Mouse (Mus musculus): ENCODE results near the gene Racgap1. TPM values are rescaled to one million over a fixed set of nuclear protein-coding genes. Genes with fewer than 3 reads are reported as not detected.

Gene Racgap1
- polyA plus RNA-seq, 1 experiment from 2014 or later: 94.4 TPM

GRCm38 (mm10) chr15:99599245-99600070 is 52.0 kb downstream of the Racgap1 start:
- WGBS: 49% methylated on average over 17 of the region's 17 CpGs
- H3K9me3 ChIP-seq (ENCODE audit: control insufficient read depth, low read length): no peaks in the 10 kb centered on the region
- peaks cover 8% of the 10 kb centered on the region for H3K27me3 ChIP-seq (replicated peaks; ENCODE audit: control insufficient read depth, insufficient read depth, low read length)
- H3K4me1 ChIP-seq (replicated peaks; ENCODE audit: control insufficient read depth, insufficient read depth, low read length): peaks cover 12% of the 10 kb centered on the region
- H3K4me2 ChIP-seq (ENCODE audit: low read length): no peak overlapping the region
- 0 out of 2 replicates have a peak overlapping the region, but pooled peaks have one; percentile 7 for H3K9ac ChIP-seq (replicated peaks; ENCODE audit: low read depth, low read length)
- H3K27ac ChIP-seq (ENCODE audit: low read length): no peak overlapping the region
- H3K4me3 ChIP-seq (replicated peaks; ENCODE audit: low read length): no peak overlapping the region
- ATAC-seq: no peak
- H3K36me3 ChIP-seq (ENCODE audit: control insufficient read depth, insufficient read depth): no peaks in the 10 kb centered on the region

DNA sequence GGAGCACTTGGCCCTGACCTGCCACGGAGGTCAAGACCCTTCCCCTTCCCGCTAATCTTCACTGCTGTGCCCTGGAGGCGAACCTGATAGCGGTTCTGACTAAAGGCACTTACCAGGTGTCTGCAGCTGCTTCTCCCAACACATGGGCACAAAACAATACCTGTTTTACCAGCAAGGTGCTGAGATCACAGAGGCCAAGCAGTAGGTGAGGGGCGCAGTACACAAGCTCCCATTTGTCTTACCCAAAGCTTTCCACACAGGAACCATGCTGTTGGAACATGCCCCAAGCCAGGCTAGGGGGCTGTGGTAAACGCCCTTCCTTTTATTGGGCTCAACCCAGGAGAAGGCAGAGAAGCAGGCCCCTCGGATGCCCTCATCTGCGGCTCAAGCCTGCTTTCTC is 53.9 kb downstream of the Racgap1 start:
- 65% methylated on average over 8 of the region's 8 CpGs for WGBS
- H3K4me2 ChIP-seq (ENCODE audit: low read length): no peak overlapping the region
- H3K36me3 ChIP-seq (ENCODE audit: control insufficient read depth, insufficient read depth): no peaks in the 10 kb centered on the region
- no peak overlapping the region for H3K27ac ChIP-seq (ENCODE audit: low read length)
- ATAC-seq: no peak
- no peak overlapping the region for H3K4me3 ChIP-seq (replicated peaks; ENCODE audit: low read length)
- H3K4me1 ChIP-seq (replicated peaks; ENCODE audit: control insufficient read depth, insufficient read depth, low read length): peaks cover 12% of the 10 kb centered on the region
- H3K9me3 ChIP-seq (ENCODE audit: control insufficient read depth, low read length): no peaks in the 10 kb centered on the region
- peaks cover 26% of the 10 kb centered on the region for H3K27me3 ChIP-seq (replicated peaks; ENCODE audit: control insufficient read depth, insufficient read depth, low read length)
- no peak overlapping the region for H3K9ac ChIP-seq (replicated peaks; ENCODE audit: low read depth, low read length)

DNA sequence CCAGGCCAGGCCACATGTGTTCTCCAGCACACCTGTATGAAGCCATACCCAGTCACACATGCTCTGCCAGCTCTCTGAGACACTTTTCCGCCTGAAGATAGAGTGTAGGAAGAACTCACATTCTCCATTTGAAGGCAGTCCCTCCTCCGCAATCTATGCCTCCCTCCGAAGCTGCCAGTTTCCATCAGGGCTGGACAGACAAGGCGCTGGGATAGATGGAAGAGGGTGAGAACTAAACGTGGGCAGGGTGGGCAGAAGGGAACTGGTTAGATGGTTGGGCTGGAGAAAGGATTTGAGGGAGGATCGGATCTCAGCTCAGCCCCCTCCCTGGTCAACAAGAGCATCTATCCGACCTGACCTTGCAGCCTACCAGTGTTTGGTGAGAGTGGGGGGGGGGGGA is 54.6 kb downstream of the Racgap1 start:
- ATAC-seq: no peak
- peaks cover 12% of the 10 kb centered on the region for H3K4me1 ChIP-seq (replicated peaks; ENCODE audit: control insufficient read depth, insufficient read depth, low read length)
- no peak overlapping the region for H3K4me2 ChIP-seq (ENCODE audit: low read length)
- H3K9me3 ChIP-seq (ENCODE audit: control insufficient read depth, low read length): no peaks in the 10 kb centered on the region
- no peak overlapping the region for H3K9ac ChIP-seq (replicated peaks; ENCODE audit: low read depth, low read length)
- no peaks in the 10 kb centered on the region for H3K36me3 ChIP-seq (ENCODE audit: control insufficient read depth, insufficient read depth)
- 55% methylated on average over 7 of the region's 7 CpGs for WGBS
- no peak overlapping the region for H3K4me3 ChIP-seq (replicated peaks; ENCODE audit: low read length)
- peaks cover 33% of the 10 kb centered on the region for H3K27me3 ChIP-seq (replicated peaks; ENCODE audit: control insufficient read depth, insufficient read depth, low read length)
- H3K27ac ChIP-seq (ENCODE audit: low read length): no peak overlapping the region

GRCm38 (mm10) chr15:99596056-99596687 is 55.3 kb downstream of the Racgap1 start:
- peak; percentile 95 for ATAC-seq
- Histone ChIP-seq H3K27me3 (replicated peaks; ENCODE audit: control insufficient read depth, insufficient read depth, low read length) (peaks cover 40% of the 10 kb centered on the region), H3K36me3 (ENCODE audit: control insufficient read depth, insufficient read depth) (no peaks in the 10 kb centered on the region), H3K27ac (ENCODE audit: low read length) (peak overlapping the region; percentile 51; the same call in 1 of the 2 replicates), H3K4me2 (ENCODE audit: low read length) (peak overlapping the region; percentile 30), H3K4me3 (replicated peaks; ENCODE audit: low read length) (no peak overlapping the region), H3K9me3 (ENCODE audit: control insufficient read depth, low read length) (no peaks in the 10 kb centered on the region), H3K4me1 (replicated peaks; ENCODE audit: control insufficient read depth, insufficient read depth, low read length) (peaks cover 8% of the 10 kb centered on the region), H3K9ac (replicated peaks; ENCODE audit: low read depth, low read length) (peak overlapping the region; percentile 45)
- WGBS: 0% methylated on average over 7 of the region's 7 CpGs

DNA sequence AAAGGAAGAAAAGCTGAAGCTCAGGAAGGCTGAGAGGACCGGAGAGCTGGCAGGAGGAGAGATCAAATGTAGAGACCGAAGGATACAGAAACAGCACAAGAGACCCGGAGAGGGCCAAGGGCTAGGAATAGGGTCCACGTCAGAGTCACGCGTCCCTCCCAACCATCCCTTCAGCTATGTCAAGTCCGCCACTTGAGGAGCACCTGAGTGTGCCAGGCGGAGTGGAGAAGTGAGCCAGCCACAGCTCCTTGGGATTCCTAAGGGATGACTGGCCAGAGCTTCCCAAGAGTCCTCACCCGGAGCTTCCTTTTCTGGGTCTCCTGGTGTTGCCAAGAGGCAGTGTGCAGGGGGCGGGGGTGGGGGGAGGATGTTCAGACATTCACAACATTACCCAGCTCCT is 56.5 kb downstream of the Racgap1 start:
- peaks cover 49% of the 10 kb centered on the region for H3K27me3 ChIP-seq (replicated peaks; ENCODE audit: control insufficient read depth, insufficient read depth, low read length)
- H3K9me3 ChIP-seq (ENCODE audit: control insufficient read depth, low read length): no peaks in the 10 kb centered on the region
- H3K4me2 ChIP-seq (ENCODE audit: low read length): no peak overlapping the region
- H3K9ac ChIP-seq (replicated peaks; ENCODE audit: low read depth, low read length): no peak overlapping the region
- ATAC-seq: no peak
- no peaks in the 10 kb centered on the region for H3K36me3 ChIP-seq (ENCODE audit: control insufficient read depth, insufficient read depth)
- peaks cover 12% of the 10 kb centered on the region for H3K4me1 ChIP-seq (replicated peaks; ENCODE audit: control insufficient read depth, insufficient read depth, low read length)
- WGBS: 81% methylated on average over 10 of the region's 10 CpGs
- no peak overlapping the region for H3K4me3 ChIP-seq (replicated peaks; ENCODE audit: low read length)
- H3K27ac ChIP-seq (ENCODE audit: low read length): no peak overlapping the region

DNA sequence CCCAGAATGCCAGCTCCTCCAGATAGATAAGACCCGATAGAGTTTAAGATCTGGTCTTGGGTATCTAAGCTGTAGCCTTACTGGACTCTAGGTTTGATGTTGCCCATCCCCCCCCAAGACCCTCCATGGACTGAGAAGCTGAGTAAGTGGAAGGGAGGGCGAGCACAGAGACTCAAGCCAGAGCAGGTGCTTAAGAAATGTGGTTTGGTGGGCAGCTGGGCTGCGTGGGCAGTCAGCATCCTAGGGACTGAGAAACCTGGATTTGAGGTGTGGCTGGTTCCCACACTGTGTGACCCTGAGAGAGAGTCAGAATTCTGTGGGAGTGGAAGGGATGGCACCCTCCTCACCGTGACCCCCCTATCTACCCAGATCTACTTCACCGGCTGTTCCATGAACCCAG is 58.6 kb downstream of the Racgap1 start:
- Histone ChIP-seq H3K4me3 (replicated peaks; ENCODE audit: low read length) (no peak overlapping the region), H3K27me3 (replicated peaks; ENCODE audit: control insufficient read depth, insufficient read depth, low read length) (peaks cover 69% of the 10 kb centered on the region), H3K9ac (replicated peaks; ENCODE audit: low read depth, low read length) (no peak overlapping the region), H3K9me3 (ENCODE audit: control insufficient read depth, low read length) (no peaks in the 10 kb centered on the region), H3K4me1 (replicated peaks; ENCODE audit: control insufficient read depth, insufficient read depth, low read length) (peaks cover 12% of the 10 kb centered on the region), H3K4me2 (ENCODE audit: low read length) (no peak overlapping the region), H3K36me3 (ENCODE audit: control insufficient read depth, insufficient read depth) (no peaks in the 10 kb centered on the region), H3K27ac (ENCODE audit: low read length) (no peak overlapping the region)
- ATAC-seq: no peak
- 88% methylated on average over 5 of the region's 5 CpGs for WGBS

GRCm38 (mm10) chr15:99592177-99592576 is 59.3 kb downstream of the Racgap1 start:
- Histone ChIP-seq H3K4me3 (replicated peaks; ENCODE audit: low read length) (no peak overlapping the region), H3K27ac (ENCODE audit: low read length) (no peak overlapping the region), H3K36me3 (ENCODE audit: control insufficient read depth, insufficient read depth) (no peaks in the 10 kb centered on the region), H3K4me2 (ENCODE audit: low read length) (no peak overlapping the region), H3K9me3 (ENCODE audit: control insufficient read depth, low read length) (no peaks in the 10 kb centered on the region), H3K4me1 (replicated peaks; ENCODE audit: control insufficient read depth, insufficient read depth, low read length) (peaks cover 12% of the 10 kb centered on the region), H3K27me3 (replicated peaks; ENCODE audit: control insufficient read depth, insufficient read depth, low read length) (peaks cover 74% of the 10 kb centered on the region), H3K9ac (replicated peaks; ENCODE audit: low read depth, low read length) (no peak overlapping the region)
- WGBS: 44% methylated on average over 8 of the region's 8 CpGs
- no peak for ATAC-seq

DNA sequence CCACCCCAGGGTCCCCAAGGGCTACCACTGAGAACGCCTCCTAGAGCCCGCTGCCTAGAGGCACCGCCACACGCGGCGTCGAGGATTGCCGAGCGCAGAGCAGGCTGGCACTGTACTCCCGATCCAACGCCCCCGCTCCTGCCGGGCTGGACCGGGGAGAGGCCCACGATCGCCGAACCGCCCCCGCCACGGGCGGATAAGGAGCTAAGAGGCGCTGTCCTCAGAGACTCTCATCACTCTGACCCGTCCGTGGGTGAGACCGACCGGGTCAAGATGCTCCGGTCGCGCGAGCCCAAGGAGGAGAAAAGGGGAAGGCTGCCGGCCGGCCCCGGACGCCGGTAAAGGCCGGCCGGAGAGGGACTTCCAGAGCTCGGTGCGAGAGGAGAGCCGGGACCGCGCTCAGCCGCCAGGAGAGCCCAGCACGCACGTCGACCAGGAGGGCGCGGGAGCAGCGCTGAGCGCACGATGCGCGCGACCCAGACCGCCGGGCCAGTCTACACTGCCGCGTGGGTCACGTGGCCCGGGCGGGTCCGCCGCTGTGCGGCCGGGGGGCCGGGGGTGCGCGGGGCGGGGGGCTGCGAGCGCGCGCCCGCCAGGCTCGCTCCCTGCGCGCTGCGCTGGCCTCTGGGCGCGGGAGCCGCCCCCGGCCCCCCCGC is 60.9 kb downstream of the Racgap1 start, which contains the start of gene Aqp5:
Gene Aqp5, plus strand, starts transcription at position 354 of the 656 bp plus-strand sequence.
- peak; percentile 66 for ATAC-seq
- Histone ChIP-seq H3K27me3 (replicated peaks; ENCODE audit: control insufficient read depth, insufficient read depth, low read length) (peaks cover 88% of the 10 kb centered on the region), H3K27ac (ENCODE audit: low read length) (no peak within 1 kb of the TSS), H3K36me3 (ENCODE audit: control insufficient read depth, insufficient read depth) (no peaks in the 10 kb centered on the region), H3K4me2 (ENCODE audit: low read length) (peak within 1 kb of the TSS; percentile 54), H3K4me1 (replicated peaks; ENCODE audit: control insufficient read depth, insufficient read depth, low read length) (peaks cover 7% of the 10 kb centered on the region), H3K4me3 (replicated peaks; ENCODE audit: low read length) (peak within 1 kb of the TSS; percentile 45), H3K9me3 (ENCODE audit: control insufficient read depth, low read length) (no peaks in the 10 kb centered on the region), H3K9ac (replicated peaks; ENCODE audit: low read depth, low read length) (peak within 1 kb of the TSS; percentile 32; the same call in 1 of the 2 replicates)
- 1% methylated on average over 68 of the region's 83 CpGs for WGBS

DNA sequence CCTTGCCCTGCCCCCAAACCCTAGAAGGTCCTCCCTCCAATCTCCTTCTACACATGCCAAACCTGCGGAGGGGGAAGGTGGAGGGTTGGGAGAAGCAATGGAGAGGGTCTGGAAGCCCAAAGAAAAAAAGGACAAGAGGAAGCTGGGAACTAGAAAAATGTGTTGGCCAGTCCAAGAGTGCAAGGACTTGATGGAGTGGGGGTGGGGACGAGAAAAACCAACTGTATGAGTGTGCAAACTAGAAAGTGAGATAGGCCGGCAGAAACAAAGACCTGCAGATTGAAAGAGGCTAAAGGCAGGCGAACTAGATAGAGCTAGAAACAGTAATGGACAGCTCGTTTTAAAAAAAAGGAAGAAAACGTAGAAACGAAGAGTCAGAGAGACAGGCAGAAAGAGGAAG is 61.8 kb downstream of the Racgap1 start:
- no peak overlapping the region for H3K4me3 ChIP-seq (replicated peaks; ENCODE audit: low read length)
- H3K4me1 ChIP-seq (replicated peaks; ENCODE audit: control insufficient read depth, insufficient read depth, low read length): peaks cover 10% of the 10 kb centered on the region
- WGBS: 16% methylated on average over 7 of the region's 7 CpGs

More for the DNA sequence above, 61.8 kb downstream of the Racgap1 start:
- Histone ChIP-seq H3K27me3 (replicated peaks; ENCODE audit: control insufficient read depth, insufficient read depth, low read length) (peaks cover 90% of the 10 kb centered on the region), H3K9ac (replicated peaks; ENCODE audit: low read depth, low read length) (no peak overlapping the region), H3K36me3 (ENCODE audit: control insufficient read depth, insufficient read depth) (no peaks in the 10 kb centered on the region), H3K9me3 (ENCODE audit: control insufficient read depth, low read length) (no peaks in the 10 kb centered on the region), H3K4me2 (ENCODE audit: low read length) (no peak overlapping the region), H3K27ac (ENCODE audit: low read length) (no peak overlapping the region)
- no peak for ATAC-seq
